Mouse (Mus musculus) CH12.LX (cell line): ENCODE results near the gene Rnase11. TPM values are rescaled to one million over a fixed set of nuclear protein-coding genes. Genes with fewer than 3 reads are reported as not detected.
A peak's percentile ranks its signal among the peaks of the same experiment; 100 is the strongest.

ENCODE experiments used
- DNase-seq: peaks from one replicate; pipeline ENCODE4 v3.0.0-alpha.2; 2013; ENCODE audit errors: extremely low read depth
- H3K27ac ChIP-seq: 2 replicates; pipeline ENCODE4 v1.5.1; 2012; ENCODE audit warnings: low read depth, mild to moderate bottlenecking, control low read depth, moderate library complexity; ENCODE audit not compliant: insufficient read depth
- H3K27me3 ChIP-seq: replicated peaks from 2 replicates; pipeline ENCODE3; 2012; ENCODE audit warnings: inconsistent platforms
- H3K36me3 ChIP-seq, 2 experiments: replicated peaks in 1 of 2; 2 replicates each; pipeline versions ENCODE3 to v1.6.1; 2012; ENCODE audit warnings: inconsistent platforms in 1 of 2, low read length in 1 of 2, mild to moderate bottlenecking in 1 of 2, mixed read lengths in 1 of 2, moderate library complexity in 1 of 2; ENCODE audit not compliant: control insufficient read depth in 1 of 2, insufficient read depth in 1 of 2
- H3K4me1 ChIP-seq, 2 experiments: 2 replicates each; pipeline ENCODE4 v1.6.1; 2012; ENCODE audit warnings: inconsistent platforms in 1 of 2, moderate library complexity in 1 of 2; ENCODE audit not compliant: insufficient read depth in 2 of 2, control insufficient read depth in 1 of 2
- H3K4me2 ChIP-seq: 2 replicates; pipeline ENCODE4 v1.6.1; 2012; ENCODE audit warnings: low read depth, mild to moderate bottlenecking, control low read depth; ENCODE audit not compliant: poor library complexity, insufficient read depth, severe bottlenecking
- H3K4me3 ChIP-seq, 3 experiments: fragments of 150-350 bp in 1 of 3; sonication (generic) in 1 of 3; replicated peaks in 1 of 3; 2 replicates each; pipeline versions ENCODE3 to v1.5.1; 2011 to 2012; ENCODE audit warnings: low read depth in 2 of 3, low read length in 2 of 3, mild to moderate bottlenecking in 2 of 3, moderate library complexity in 2 of 3, control low read depth in 1 of 3, improper control_type of control experiment in 1 of 3, inconsistent platforms in 1 of 3, mixed read lengths in 1 of 3; ENCODE audit not compliant: poor library complexity in 1 of 3
- H3K79me2 ChIP-seq: replicated peaks from 2 replicates; pipeline ENCODE4 v1.6.1; 2012; ENCODE audit warnings: mild to moderate bottlenecking, moderate library complexity; ENCODE audit not compliant: control insufficient read depth, poor library complexity, insufficient read depth, severe bottlenecking; ENCODE audit errors: extremely low read depth
- H3K9ac ChIP-seq: 2 replicates; pipeline ENCODE4 v1.6.1; 2012; ENCODE audit warnings: low read depth, mild to moderate bottlenecking, control low read depth, moderate library complexity; ENCODE audit not compliant: insufficient read depth
- H3K9me3 ChIP-seq: replicated peaks from 2 replicates; pipeline ENCODE3; 2012; ENCODE audit warnings: low read length, inconsistent platforms, mixed read lengths
- CHD1 ChIP-seq: IDR thresholded peaks from 2 replicates; pipeline ENCODE4 v1.6.1; 2012; ENCODE audit warnings: low read depth, low read length, improper control_type of control experiment, inconsistent platforms
- CHD2 ChIP-seq: IDR thresholded peaks from 2 replicates; pipeline ENCODE4 v1.6.1; 2011; ENCODE audit warnings: low read length, improper control_type of control experiment
- E2F4 ChIP-seq: IDR thresholded peaks from 2 replicates; pipeline ENCODE4 v1.6.1; 2011; ENCODE audit warnings: low read depth, low read length, improper control_type of control experiment; ENCODE audit not compliant: insufficient replicate concordance
- ELF1 ChIP-seq: IDR thresholded peaks from 2 replicates; pipeline ENCODE4 v1.6.1; 2014; ENCODE audit warnings: low read depth, mild to moderate bottlenecking, inconsistent platforms, low read length, improper control_type of control experiment
- EP300 ChIP-seq: IDR thresholded peaks from 2 replicates; pipeline ENCODE4 v1.6.1; 2011; ENCODE audit warnings: low read length, improper control_type of control experiment
- GABPA ChIP-seq: IDR thresholded peaks from 2 replicates; pipeline ENCODE4 v1.6.1; 2012; ENCODE audit warnings: low read depth, low read length, improper control_type of control experiment, inconsistent platforms; ENCODE audit not compliant: insufficient replicate concordance
- HCFC1 ChIP-seq: IDR thresholded peaks from 2 replicates; pipeline ENCODE4 v1.6.1; 2012; ENCODE audit warnings: low read depth, mild to moderate bottlenecking, inconsistent platforms, low read length, improper control_type of control experiment
- JUN ChIP-seq: IDR thresholded peaks from 2 replicates; pipeline ENCODE4 v1.6.1; 2011; ENCODE audit warnings: low read depth, mild to moderate bottlenecking, low read length, improper control_type of control experiment, moderate library complexity; ENCODE audit not compliant: insufficient read depth
- KAT2A ChIP-seq: IDR thresholded peaks from 2 replicates; pipeline ENCODE4 v1.6.1; 2012; ENCODE audit warnings: low read length, improper control_type of control experiment, inconsistent platforms; ENCODE audit not compliant: insufficient replicate concordance
- MAFK ChIP-seq: IDR thresholded peaks from 2 replicates; pipeline ENCODE4 v1.6.1; 2011; ENCODE audit warnings: low read length, improper control_type of control experiment; ENCODE audit not compliant: insufficient replicate concordance
- MAZ ChIP-seq: IDR thresholded peaks from 2 replicates; pipeline ENCODE4 v1.6.1; 2012; ENCODE audit warnings: low read depth, mild to moderate bottlenecking, inconsistent platforms, low read length, improper control_type of control experiment, moderate library complexity
- NRF1 ChIP-seq: IDR thresholded peaks from 2 replicates; pipeline ENCODE4 v1.6.1; 2014; ENCODE audit warnings: low read depth, mild to moderate bottlenecking, inconsistent platforms, low read length, improper control_type of control experiment, moderate library complexity
- PAX5 ChIP-seq: IDR thresholded peaks from 2 replicates; pipeline ENCODE4 v1.6.1; 2012; ENCODE audit warnings: low read length, inconsistent platforms, mixed read lengths
- RAD21 ChIP-seq: IDR thresholded peaks from 2 replicates; pipeline ENCODE4 v1.6.1; 2011; ENCODE audit warnings: low read depth, mild to moderate bottlenecking, low read length, improper control_type of control experiment, moderate library complexity
- SIN3A ChIP-seq: IDR thresholded peaks from 2 replicates; pipeline ENCODE4 v1.6.1; 2012; ENCODE audit warnings: low read length, improper control_type of control experiment, inconsistent platforms
- TBP ChIP-seq: conservative IDR thresholded peaks from 2 replicates; pipeline ENCODE4 v1.6.1; 2011; ENCODE audit warnings: low read depth, low read length, improper control_type of control experiment
- UBTF ChIP-seq: IDR thresholded peaks from 2 replicates; pipeline ENCODE4 v1.6.1; 2012; ENCODE audit warnings: low read depth, mild to moderate bottlenecking, inconsistent platforms, low read length, improper control_type of control experiment, moderate library complexity
- ZC3H11A ChIP-seq: IDR thresholded peaks from 2 replicates; pipeline ENCODE4 v1.6.1; 2012; ENCODE audit warnings: low read depth, mild to moderate bottlenecking, inconsistent platforms, low read length, improper control_type of control experiment
- ZKSCAN1 ChIP-seq: IDR thresholded peaks from 2 replicates; pipeline ENCODE4 v1.6.1; 2012; ENCODE audit warnings: low read depth, inconsistent platforms, low read length, improper control_type of control experiment, borderline replicate concordance
- ZNF384 ChIP-seq: IDR thresholded peaks from 2 replicates; pipeline ENCODE4 v1.6.1; 2012; ENCODE audit warnings: low read depth, low read length, improper control_type of control experiment, inconsistent platforms
- dilution Hi-C: fragments of 300-500 bp; cut with MboI; formaldehyde crosslinking; loops from 2 replicates; pipeline ENCODE4 v1.14.3; 2020; ENCODE audit warnings: low sequenced_read_pairs; ENCODE audit not compliant: extremely low pct_unique_long_range_greater_than_20kb, extremely low pct_ligation_motif_present
- in situ Hi-C: fragments of 300-500 bp; cut with MboI; formaldehyde crosslinking; loops from 3 replicates; pipeline ENCODE4 v1.14.3; 2019; ENCODE audit warnings: low sequenced_read_pairs, low pct_ligation_motif_present, low pct_unique_long_range_greater_than_20kb, mixed read lengths
- polyA plus RNA-seq: library from polyadenylated mRNA; unstranded; fragments of >175 nt; gene quantifications from 2 replicates; pipeline ENCODE4 v1.2.1, GENCODE M21; 2012; ENCODE audit warnings: low read depth; ENCODE audit not compliant: insufficient read length
- total RNA-seq, 2 experiments: library from RNA; depleted of rRNA; stranded (reverse); fragments of 300-350 nt in 1 of 2; fragments of >200 nt in 1 of 2; gene quantifications; 2 replicates each; pipeline ENCODE4 v1.2.3; 2012 to 2014

The Rnase11 gene
- total and polyA plus RNA-seq, 3 experiments, result not detected

GRCm38 (mm10) chr14:51088970-51089673 lies 39.2 kb upstream of the Rnase11 start (continued):
- TF ChIP-seq JUN (no peak), ZNF384 (0 out of 2 replicates have a peak, but pooled peaks have one; percentile 17), MAZ (no peak), NRF1 (peak; percentile 75), PAX5 (no peak), GABPA (no peak), TBP (peak; percentile 100), CHD2 (peak; percentile 54; the same call in 1 of the 2 replicates), ELF1 (peak; percentile 99), ZC3H11A (no peak), MAFK (peak; percentile 98), ZKSCAN1 (no peak)

GRCm38 (mm10) chr14:51088166-51088969 lies 38.4 kb upstream of the Rnase11 start:
- Histone ChIP-seq H3K9me3 (no peaks in the 10 kb centered on the region), H3K36me3 (no peaks in the 10 kb centered on the region), H3K27ac (peak overlapping the region; percentile 62), H3K9ac (peak overlapping the region; percentile 48), H3K4me3 (peak overlapping the region; percentile 66 to 90 (median 88)), H3K79me2 (no peaks in the 10 kb centered on the region), H3K4me1 (peaks cover 0 to 28% of the 10 kb centered on the region in 2 experiments; a peak in 2 of 4 replicates), H3K4me2 (peak overlapping the region; percentile 93), H3K27me3 (peaks cover 2% of the 10 kb centered on the region)
- dilution Hi-C loops, result no loop called here
- in situ Hi-C loops, result no loop called here
- TF ChIP-seq E2F4, result 0 out of 2 replicates have a peak, but pooled peaks have one; percentile 35
- TF ChIP-seq CHD2, result no peak
- TF ChIP-seq CHD1, result no peak
- TF ChIP-seq TBP, result peak; percentile 100
- TF ChIP-seq SIN3A, result peak; percentile 77; the same call in 1 of the 2 replicates
- peak; percentile 53 for TF ChIP-seq NRF1
- TF ChIP-seq MAFK, result peak; percentile 94
- TF ChIP-seq UBTF, result no peak
- TF ChIP-seq ELF1, result peak; percentile 96
- TF ChIP-seq HCFC1, result peak; percentile 19; the same call in 1 of the 2 replicates
- 0 out of 2 replicates have a peak, but pooled peaks have one; percentile 4 for TF ChIP-seq KAT2A
- TF ChIP-seq RAD21, result no peak
- TF ChIP-seq MAZ, result no peak
- no peak for TF ChIP-seq EP300
- peak; percentile 91 for DNase-seq
